Mouse (Mus musculus) lung, postnatal 14 days (tissue): ENCODE results near the gene Otof.

Source experiments
- DNase-seq: peaks from one replicate; pipeline ENCODE4 v3.0.0; 2021

Gene Otof

DNA sequence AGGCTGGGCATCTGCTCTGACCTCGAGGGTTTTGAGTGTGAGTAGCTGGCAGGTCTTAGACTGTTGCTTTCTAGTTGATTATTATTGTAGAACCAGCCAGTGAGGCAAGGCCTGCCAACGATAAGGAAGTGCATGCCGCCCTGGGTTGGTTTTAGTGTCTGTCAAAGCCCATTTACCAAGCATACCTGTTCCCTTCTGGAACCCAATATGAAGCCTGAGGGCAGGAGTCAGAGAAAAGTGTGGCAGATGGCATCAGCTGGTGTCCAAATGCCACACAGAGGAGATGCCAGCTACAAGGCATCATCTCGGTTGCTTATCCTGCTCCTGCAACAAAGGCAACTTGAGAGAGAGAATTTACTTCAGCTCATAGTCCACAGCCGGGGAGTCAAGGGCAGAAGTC is 120.9 kb downstream of the Otof start:
- no peak for DNase-seq
